Mouse (Mus musculus): ENCODE measurements around the gene Stx19.
A peak's percentile ranks its signal among the peaks of the same experiment; 100 is the strongest.

Stx19 gene

GRCm38 (mm10) chr16:62814491-62814890, at the start of gene Stx19:
Gene Stx19, plus strand, starts transcription at chr16:62814676.
- Histone ChIP-seq H3K4me3 (replicated peaks; ENCODE audit: low read length) (no peak within 1 kb of the TSS), H3K9me3 (ENCODE audit: low read length) (no peaks in the 10 kb centered on the region), H3K27me3 (ENCODE audit: insufficient read depth, low read length) (no peaks in the 10 kb centered on the region), H3K36me3 (ENCODE audit: insufficient read depth, low read length) (0 out of 2 replicates have a peak, but pooled peaks cover 6% of the 10 kb centered on the region), H3K4me1 (replicated peaks; ENCODE audit: low read depth, low read length) (no peaks in the 10 kb centered on the region)
- TF ChIP-seq CTCF (conservative IDR thresholded peaks at IDR 0.05; ENCODE audit: low read length) (no peak), POU5F1 (IDR thresholded peaks at IDR 0.05; ENCODE audit: borderline replicate concordance, low read length) (no peak), NANOG (IDR thresholded peaks at IDR 0.05; ENCODE audit: borderline replicate concordance, low read length) (no peak)

GRCm38 (mm10) chr16:62773462-62773861, 41.0 kb upstream of the Stx19 start:
- Histone ChIP-seq H3K27me3 (ENCODE audit: insufficient read depth, low read length) (no peaks in the 10 kb centered on the region), H3K36me3 (ENCODE audit: insufficient read depth, low read length) (peaks cover 9% of the 10 kb centered on the region; the same call in 1 of the 2 replicates), H3K4me3 (replicated peaks; ENCODE audit: low read length) (no peak overlapping the region), H3K9me3 (ENCODE audit: low read length) (no peaks in the 10 kb centered on the region), H3K4me1 (replicated peaks; ENCODE audit: low read depth, low read length) (no peaks in the 10 kb centered on the region)
- TF ChIP-seq NANOG (IDR thresholded peaks at IDR 0.05; ENCODE audit: borderline replicate concordance, low read length) (no peak), POU5F1 (IDR thresholded peaks at IDR 0.05; ENCODE audit: borderline replicate concordance, low read length) (no peak), CTCF (conservative IDR thresholded peaks at IDR 0.05; ENCODE audit: low read length) (no peak)

GRCm38 (mm10) chr16:62776034-62776433, 38.4 kb upstream of the Stx19 start:
- H3K27me3 ChIP-seq (ENCODE audit: insufficient read depth, low read length), result no peaks in the 10 kb centered on the region
- TF ChIP-seq NANOG (IDR thresholded peaks at IDR 0.05; ENCODE audit: borderline replicate concordance, low read length), result no peak
- no peak for TF ChIP-seq POU5F1 (IDR thresholded peaks at IDR 0.05; ENCODE audit: borderline replicate concordance, low read length)
- TF ChIP-seq CTCF (conservative IDR thresholded peaks at IDR 0.05; ENCODE audit: low read length), result no peak

GRCm38 (mm10) chr16:62778282-62778681, 36.2 kb upstream of the Stx19 start:
- Histone ChIP-seq H3K27me3 (ENCODE audit: insufficient read depth, low read length) (no peaks in the 10 kb centered on the region), H3K36me3 (ENCODE audit: insufficient read depth, low read length) (peaks cover 12% of the 10 kb centered on the region; the same call in 1 of the 2 replicates), H3K4me3 (replicated peaks; ENCODE audit: low read length) (no peak overlapping the region), H3K9me3 (ENCODE audit: low read length) (no peaks in the 10 kb centered on the region), H3K4me1 (replicated peaks; ENCODE audit: low read depth, low read length) (no peaks in the 10 kb centered on the region)
- TF ChIP-seq POU5F1 (IDR thresholded peaks at IDR 0.05; ENCODE audit: borderline replicate concordance, low read length) (no peak), CTCF (conservative IDR thresholded peaks at IDR 0.05; ENCODE audit: low read length) (no peak), NANOG (IDR thresholded peaks at IDR 0.05; ENCODE audit: borderline replicate concordance, low read length) (no peak)

More at GRCm38 (mm10) chr16:62776034-62776433, 38.4 kb upstream of the Stx19 start:
- H3K36me3 ChIP-seq (ENCODE audit: insufficient read depth, low read length), result peaks cover 5% of the 10 kb centered on the region; the same call in 1 of the 2 replicates
- H3K4me3 ChIP-seq (replicated peaks; ENCODE audit: low read length), result no peak overlapping the region
- H3K4me1 ChIP-seq (replicated peaks; ENCODE audit: low read depth, low read length), result no peaks in the 10 kb centered on the region
- no peaks in the 10 kb centered on the region for H3K9me3 ChIP-seq (ENCODE audit: low read length)

GRCm38 (mm10) chr16:62782229-62782628, 32.2 kb upstream of the Stx19 start:
- Histone ChIP-seq H3K4me1 (replicated peaks; ENCODE audit: low read depth, low read length) (peaks cover 13% of the 10 kb centered on the region), H3K9me3 (ENCODE audit: low read length) (no peaks in the 10 kb centered on the region), H3K36me3 (ENCODE audit: insufficient read depth, low read length) (peaks cover 18% of the 10 kb centered on the region), H3K4me3 (replicated peaks; ENCODE audit: low read length) (no peak overlapping the region), H3K27me3 (ENCODE audit: insufficient read depth, low read length) (no peaks in the 10 kb centered on the region)
- TF ChIP-seq NANOG (IDR thresholded peaks at IDR 0.05; ENCODE audit: borderline replicate concordance, low read length), result no peak
- peak; percentile 37 for TF ChIP-seq CTCF (conservative IDR thresholded peaks at IDR 0.05; ENCODE audit: low read length)
- no peak for TF ChIP-seq POU5F1 (IDR thresholded peaks at IDR 0.05; ENCODE audit: borderline replicate concordance, low read length)

GRCm38 (mm10) chr16:62786621-62787331, 27.7 kb upstream of the Stx19 start, which contains the start of gene Nsun3:
Gene Nsun3, minus strand, starts transcription at chr16:62786818.
- Histone ChIP-seq H3K36me3 (ENCODE audit: insufficient read depth, low read length) (peaks cover 18% of the 10 kb centered on the region), H3K27me3 (ENCODE audit: insufficient read depth, low read length) (no peaks in the 10 kb centered on the region), H3K4me1 (replicated peaks; ENCODE audit: low read depth, low read length) (peaks cover 14% of the 10 kb centered on the region), H3K9me3 (ENCODE audit: low read length) (peaks cover 1% of the 10 kb centered on the region), H3K4me3 (replicated peaks; ENCODE audit: low read length) (peak within 1 kb of the TSS; percentile 91)
- TF ChIP-seq CTCF (conservative IDR thresholded peaks at IDR 0.05; ENCODE audit: low read length) (no peak), POU5F1 (IDR thresholded peaks at IDR 0.05; ENCODE audit: borderline replicate concordance, low read length) (no peak), NANOG (IDR thresholded peaks at IDR 0.05; ENCODE audit: borderline replicate concordance, low read length) (no peak)

GRCm38 (mm10) chr16:62796608-62797007, 17.9 kb upstream of the Stx19 start:
- H3K9me3 ChIP-seq (ENCODE audit: low read length), result peaks cover 12% of the 10 kb centered on the region

GRCm38 (mm10) chr16:62798808-62799207, 15.7 kb upstream of the Stx19 start:
- TF ChIP-seq CTCF (conservative IDR thresholded peaks at IDR 0.05; ENCODE audit: low read length) (no peak), POU5F1 (IDR thresholded peaks at IDR 0.05; ENCODE audit: borderline replicate concordance, low read length) (no peak), NANOG (IDR thresholded peaks at IDR 0.05; ENCODE audit: borderline replicate concordance, low read length) (no peak)
- H3K27me3 ChIP-seq (ENCODE audit: insufficient read depth, low read length), result no peaks in the 10 kb centered on the region

More at GRCm38 (mm10) chr16:62796608-62797007, 17.9 kb upstream of the Stx19 start:
- no peaks in the 10 kb centered on the region for H3K27me3 ChIP-seq (ENCODE audit: insufficient read depth, low read length)
- peaks cover 18% of the 10 kb centered on the region for H3K36me3 ChIP-seq (ENCODE audit: insufficient read depth, low read length)
- no peaks in the 10 kb centered on the region for H3K4me1 ChIP-seq (replicated peaks; ENCODE audit: low read depth, low read length)
- no peak overlapping the region for H3K4me3 ChIP-seq (replicated peaks; ENCODE audit: low read length)
- TF ChIP-seq CTCF (conservative IDR thresholded peaks at IDR 0.05; ENCODE audit: low read length) (no peak), NANOG (IDR thresholded peaks at IDR 0.05; ENCODE audit: borderline replicate concordance, low read length) (no peak), POU5F1 (IDR thresholded peaks at IDR 0.05; ENCODE audit: borderline replicate concordance, low read length) (no peak)

More at GRCm38 (mm10) chr16:62798808-62799207, 15.7 kb upstream of the Stx19 start:
- Histone ChIP-seq H3K4me3 (replicated peaks; ENCODE audit: low read length) (no peak overlapping the region), H3K36me3 (ENCODE audit: insufficient read depth, low read length) (peaks cover 22% of the 10 kb centered on the region), H3K9me3 (ENCODE audit: low read length) (no peaks in the 10 kb centered on the region), H3K4me1 (replicated peaks; ENCODE audit: low read depth, low read length) (no peaks in the 10 kb centered on the region)

Measured in E14TG2a.4 (cell line).